Mouse (Mus musculus) midbrain, embryonic 16.5 days (tissue): ENCODE measurements around the gene H2-Ob. TPM values are rescaled to one million over a fixed set of nuclear protein-coding genes. Genes with fewer than 3 reads are reported as not detected.

Experiments used
- ATAC-seq: fragments of 200-750 bp; cut with Nextera tagmentation; 2 replicates; pipeline ENCODE4 v1.8.0; 2017; ENCODE audit warnings: moderate TSS enrichment
- H3K27ac ChIP-seq: fragments of 300-500 bp; sonication (generic); 2 replicates; pipeline ENCODE4 v1.5.1; 2014; ENCODE audit warnings: mild to moderate bottlenecking, low read length, mixed read lengths
- H3K27me3 ChIP-seq: fragments of 300-500 bp; sonication (generic); 2 replicates; pipeline ENCODE4 v1.6.1; 2014; ENCODE audit warnings: low read depth, low read length, mixed read lengths; ENCODE audit not compliant: control insufficient read depth, insufficient read depth
- H3K36me3 ChIP-seq: fragments of 300-500 bp; sonication (generic); 2 replicates; pipeline ENCODE4 v1.6.1; 2014; ENCODE audit warnings: mild to moderate bottlenecking, low read length, moderate library complexity, mixed read lengths; ENCODE audit not compliant: control insufficient read depth, insufficient read depth
- H3K4me1 ChIP-seq: fragments of 300-500 bp; sonication (generic); 2 replicates; pipeline ENCODE4 v1.6.1; 2014; ENCODE audit warnings: mild to moderate bottlenecking, low read length, mixed read lengths; ENCODE audit not compliant: control insufficient read depth, insufficient read depth
- H3K4me2 ChIP-seq: fragments of 300-500 bp; sonication (generic); 2 replicates; pipeline ENCODE4 v1.6.1; 2014; ENCODE audit warnings: mild to moderate bottlenecking, low read length, mixed read lengths
- H3K4me3 ChIP-seq: fragments of 300-500 bp; sonication (generic); 2 replicates; pipeline ENCODE4 v1.5.1; 2014; ENCODE audit warnings: low read depth, mild to moderate bottlenecking, low read length, moderate library complexity, mixed read lengths
- H3K9ac ChIP-seq: fragments of 300-500 bp; sonication (generic); 2 replicates; pipeline ENCODE4 v1.6.1; 2014; ENCODE audit warnings: low read depth, low read length, mixed read lengths
- H3K9me3 ChIP-seq: fragments of 300-500 bp; sonication (generic); replicated peaks from 2 replicates; pipeline ENCODE4 v1.6.1; 2014; ENCODE audit warnings: mild to moderate bottlenecking, low read length, mixed read lengths; ENCODE audit not compliant: control insufficient read depth, poor library complexity, severe bottlenecking
- WGBS: fragments of 180-500 bp; shearing (Covaris S2); extraction: QIAGEN DNeasy Blood & Tissue Kit; methylation state at CpG from one replicate; pipeline ENCODE4 v1.1.7; 2014; 5-methylcytosine and 5-hydroxymethylcytosine counted together
- polyA plus RNA-seq: library from polyadenylated mRNA; unstranded; fragments of >200 nt; fragmentation: Nextera tagmentation; extraction: Ambion mirVana; gene quantifications from 2 replicates; pipeline ENCODE4 v1.2.1, GENCODE M21; 2015

The H2-Ob gene
- polyA plus RNA-seq, 1 experiment from 2014 or later = 0.40 TPM

- H3K4me2 ChIP-seq = no peak overlapping the region
- no peak overlapping the region for H3K4me3 ChIP-seq
- ATAC-seq = no peak
- H3K27ac ChIP-seq = no peak overlapping the region
- H3K4me1 ChIP-seq = peaks cover 10% of the 10 kb centered on the region
- peaks cover 14% of the 10 kb centered on the region for H3K27me3 ChIP-seq
- H3K36me3 ChIP-seq = no peaks in the 10 kb centered on the region
- whole genome bisulfite sequencing = 88% methylated on average over 5 of the region's 5 CpGs
- H3K9ac ChIP-seq = no peak overlapping the region
- no peaks in the 10 kb centered on the region for H3K9me3 ChIP-seq
Measured at GRCm38 (mm10) chr17:34260551-34260950, 21.8 kb downstream of the H2-Ob start.

- Histone ChIP-seq H3K27me3 (peaks cover 14% of the 10 kb centered on the region), H3K9ac (no peak overlapping the region), H3K36me3 (no peaks in the 10 kb centered on the region), H3K4me1 (peaks cover 10% of the 10 kb centered on the region), H3K9me3 (no peaks in the 10 kb centered on the region), H3K27ac (no peak overlapping the region), H3K4me2 (no peak overlapping the region), H3K4me3 (no peak overlapping the region)
- ATAC-seq = peak; percentile 52
- 29% methylated on average over 4 of the region's 4 CpGs for WGBS
Measured at GRCm38 (mm10) chr17:34261502-34261901, 22.8 kb downstream of the H2-Ob start.

- H3K4me3 ChIP-seq = peak overlapping the region; percentile 32
- peak overlapping the region; percentile 91 for H3K4me2 ChIP-seq
- H3K4me1 ChIP-seq = peaks cover 10% of the 10 kb centered on the region
- H3K9ac ChIP-seq = no peak overlapping the region
- H3K27ac ChIP-seq = no peak overlapping the region
- ATAC-seq = peak; percentile 79
- H3K27me3 ChIP-seq = peaks cover 14% of the 10 kb centered on the region
- no peaks in the 10 kb centered on the region for H3K36me3 ChIP-seq
- H3K9me3 ChIP-seq = no peaks in the 10 kb centered on the region
- WGBS = under 1% methylated on average over 8 of the region's 8 CpGs
Measured at GRCm38 (mm10) chr17:34263068-34263467, 24.4 kb downstream of the H2-Ob start.

GRCm38 (mm10) chr17:34263811-34264371 lies 25.2 kb downstream of the H2-Ob start:
- Histone ChIP-seq H3K27me3 (peaks cover 14% of the 10 kb centered on the region), H3K36me3 (no peaks in the 10 kb centered on the region), H3K27ac (no peak overlapping the region), H3K4me1 (peaks cover 10% of the 10 kb centered on the region), H3K9ac (no peak overlapping the region), H3K9me3 (no peaks in the 10 kb centered on the region), H3K4me2 (peak overlapping the region; percentile 91), H3K4me3 (peak overlapping the region; percentile 32)
- no peak for ATAC-seq
- 6% methylated on average over 14 of the region's 14 CpGs for WGBS

GRCm38 (mm10) chr17:34264452-34265351 lies 26.0 kb downstream of the H2-Ob start:
- peaks cover 14% of the 10 kb centered on the region for H3K27me3 ChIP-seq
- under 1% methylated on average over 86 of the region's 93 CpGs for WGBS
- no peak for ATAC-seq
- H3K36me3 ChIP-seq = no peaks in the 10 kb centered on the region
- H3K9me3 ChIP-seq = no peaks in the 10 kb centered on the region
- peak overlapping the region; percentile 51 for H3K4me3 ChIP-seq
- H3K9ac ChIP-seq = peak overlapping the region; percentile 62
- H3K4me1 ChIP-seq = peaks cover 10% of the 10 kb centered on the region
- H3K4me2 ChIP-seq = peak overlapping the region; percentile 91
- no peak overlapping the region for H3K27ac ChIP-seq

GRCm38 (mm10) chr17:34268262-34268661 lies 29.6 kb downstream of the H2-Ob start:
- Histone ChIP-seq H3K4me2 (no peak overlapping the region), H3K4me1 (peaks cover 10% of the 10 kb centered on the region), H3K27ac (no peak overlapping the region), H3K27me3 (peaks cover 10% of the 10 kb centered on the region), H3K4me3 (no peak overlapping the region), H3K9ac (no peak overlapping the region), H3K36me3 (no peaks in the 10 kb centered on the region), H3K9me3 (no peaks in the 10 kb centered on the region)
- ATAC-seq = no peak
- WGBS = 73% methylated on average over 2 of the region's 2 CpGs

- Histone ChIP-seq H3K36me3 (no peaks in the 10 kb centered on the region), H3K27ac (no peak overlapping the region), H3K4me1 (peaks cover 10% of the 10 kb centered on the region), H3K9me3 (no peaks in the 10 kb centered on the region), H3K27me3 (peaks cover 9% of the 10 kb centered on the region), H3K4me2 (no peak overlapping the region), H3K4me3 (no peak overlapping the region), H3K9ac (no peak overlapping the region)
- 94% methylated on average over 2 of the region's 2 CpGs for WGBS
- ATAC-seq = no peak
Measured at GRCm38 (mm10) chr17:34268748-34269147, 30.0 kb downstream of the H2-Ob start.

GRCm38 (mm10) chr17:34269817-34270216 lies 31.1 kb downstream of the H2-Ob start:
- Histone ChIP-seq H3K36me3 (no peaks in the 10 kb centered on the region), H3K4me1 (peaks cover 4% of the 10 kb centered on the region; the same call in 1 of the 2 replicates), H3K9ac (no peak overlapping the region), H3K27me3 (peaks cover 7% of the 10 kb centered on the region), H3K4me3 (no peak overlapping the region), H3K9me3 (no peaks in the 10 kb centered on the region), H3K4me2 (no peak overlapping the region), H3K27ac (no peak overlapping the region)
- 78% methylated on average over 4 of the region's 4 CpGs for WGBS
- no peak for ATAC-seq

- Histone ChIP-seq H3K9ac (no peak overlapping the region), H3K27me3 (peaks cover 3% of the 10 kb centered on the region), H3K36me3 (no peaks in the 10 kb centered on the region), H3K9me3 (no peaks in the 10 kb centered on the region), H3K27ac (no peak overlapping the region), H3K4me2 (no peak overlapping the region), H3K4me3 (no peak overlapping the region), H3K4me1 (no peaks in the 10 kb centered on the region; the same call in 1 of the 2 replicates)
- ATAC-seq = no peak
- WGBS = 83% methylated on average over 2 of the region's 2 CpGs
Measured at GRCm38 (mm10) chr17:34270230-34270629, 31.5 kb downstream of the H2-Ob start.
